Comparison of ENCODE assay signal across 15 mouse cellular contexts in genomic region chr8:70768231-70768776, GRCm38 (mm10). TPM values are rescaled to one million over a fixed set of nuclear protein-coding genes. Genes with fewer than 3 reads are reported as not detected.
DNase-seq lines count a peak whose midpoint lies in the region; ATAC-seq and TF ChIP-seq lines count a peak whose summit lies in the region.
"Had no signal": no experiment of that assay in that cellular context is flagged by ENCODE, and none has a peak within 500 bp of the region (broad histone marks: within the 10 kb centered on the region; RNA-seq: fewer than 3 reads in every experiment).

No protein-coding gene starts in this region.

- H3K4me1 ChIP-seq in bone marrow macrophage, adult 2 months (ENCODE audit: control insufficient read depth, insufficient read depth, low read length) = peaks cover 27% of the 10 kb centered on the region
- peaks cover 32% of the 10 kb centered on the region for H3K4me1 ChIP-seq in spleen, adult 2 months (ENCODE audit: control insufficient read depth, insufficient read depth, insufficient read length)
- H3K4me1 ChIP-seq in forebrain, embryonic 16.5 days (replicated peaks; ENCODE audit: control insufficient read depth, insufficient read depth, low read length) = peaks cover 24% of the 10 kb centered on the region

- H3K27ac ChIP-seq in layer of hippocampus, adult 2 months = 0 out of 2 replicates have a peak overlapping the region, but pooled peaks have one; percentile 10
- peak overlapping the region; percentile 76 for H3K27ac ChIP-seq in bone marrow macrophage, adult 2 months (ENCODE audit: insufficient read depth, low read depth, low read length)
- H3K27ac ChIP-seq in spleen, adult 2 months (ENCODE audit: insufficient read depth, low read length) = peak overlapping the region; percentile 90
- H3K27ac ChIP-seq in forebrain, embryonic 16.5 days (ENCODE audit: low read length) = no peak overlapping the region
- H3K27ac ChIP-seq: forebrain, embryonic 10.5 days; limb, embryonic 15.5 days had no signal

- intact Hi-C loops in left cerebral cortex, postnatal 25 days (cut with DNase I) = no loop called here

- no peaks in the 10 kb centered on the region for H3K27me3 ChIP-seq in spleen, adult 2 months (ENCODE audit: control insufficient read depth, insufficient read depth, low read length)
- H3K27me3 ChIP-seq in forebrain, embryonic 16.5 days (replicated peaks; ENCODE audit: control insufficient read depth, insufficient read depth, low read length) = no peaks in the 10 kb centered on the region
- H3K27me3 ChIP-seq: limb, embryonic 15.5 days had no signal

- H3K9me3 ChIP-seq in forebrain, embryonic 16.5 days (ENCODE audit: control insufficient read depth, low read length) = no peaks in the 10 kb centered on the region
- H3K9me3 ChIP-seq: forebrain, embryonic 10.5 days; limb, embryonic 15.5 days had no signal

- no peak for TF ChIP-seq POLR2A in bone marrow macrophage, adult 2 months (IDR thresholded peaks at IDR 0.05; ENCODE audit: borderline replicate concordance, low read depth, low read length)
- no peak for TF ChIP-seq POLR2A in spleen, adult 2 months (IDR thresholded peaks at IDR 0.05; ENCODE audit: low read depth, low read length)

- no peak overlapping the region for H3K4me2 ChIP-seq in forebrain, embryonic 16.5 days (ENCODE audit: low read length)
- H3K4me2 ChIP-seq: limb, embryonic 15.5 days had no signal

- ATAC-seq in forebrain, embryonic 16.5 days = no peak

- no peak for TF ChIP-seq CTCF in layer of hippocampus, adult 2 months (conservative IDR thresholded peaks at IDR 0.05)
- no peak for TF ChIP-seq CTCF in bone marrow macrophage, adult 2 months (IDR thresholded peaks at IDR 0.05; ENCODE audit: low read depth, low read length)
- TF ChIP-seq CTCF in spleen, adult 2 months (IDR thresholded peaks at IDR 0.05; ENCODE audit: extremely low read depth, insufficient read depth, insufficient read length, insufficient replicate concordance) = no peak

- no peak overlapping the region for H3K4me3 ChIP-seq in layer of hippocampus, adult 2 months
- no peak overlapping the region for H3K4me3 ChIP-seq in bone marrow macrophage, adult 2 months (ENCODE audit: insufficient read depth, low read length)
- H3K4me3 ChIP-seq in spleen, adult 2 months (ENCODE audit: extremely low read depth, insufficient read depth, insufficient read length) = peak overlapping the region; percentile 25; the same call in 1 of the 2 replicates
- no peak overlapping the region for H3K4me3 ChIP-seq in forebrain, embryonic 16.5 days (replicated peaks; ENCODE audit: low read length)
- H3K4me3 ChIP-seq: forebrain, embryonic 10.5 days; limb, embryonic 15.5 days; myocyte had no signal

- WGBS in spleen, adult 2 months = 55% methylated on average over 32 of the region's 32 CpGs
- 94% methylated on average over 32 of the region's 32 CpGs for WGBS in forebrain, embryonic 16.5 days

- H3K36me3 ChIP-seq in spleen, adult 2 months (ENCODE audit: control insufficient read depth, insufficient read depth, low read length) = peaks cover 11% of the 10 kb centered on the region
- peaks cover 34% of the 10 kb centered on the region for H3K36me3 ChIP-seq in forebrain, embryonic 16.5 days (ENCODE audit: control insufficient read depth, insufficient read depth)

- peak; percentile 20 to 32 for DNase-seq in cerebellum, adult 18-20 months
- DNase-seq in cerebellum, adult 8-10 months = no peak
- DNase-seq in layer of hippocampus, adult 2 months (ENCODE audit: low spot score in 2 of 2) = no peak
- DNase-seq in layer of hippocampus, adult 18-20 months (ENCODE audit: low spot score in 2 of 2) = no peak
- peak in 1 of 2 experiments; percentile 84 for DNase-seq in spleen, adult 2 months (ENCODE audit: low read depth in 1 of 2, low spot score in 2 of 2)
- DNase-seq in left cerebral cortex, postnatal 25 days (ENCODE audit: low spot score in 2 of 2) = no peak
- DNase-seq: gastrocnemius, postnatal 25 days; layer of hippocampus, postnatal 36 days had no signal

- no peak overlapping the region for H3K9ac ChIP-seq in forebrain, embryonic 16.5 days (replicated peaks; ENCODE audit: low read depth, low read length)
- H3K9ac ChIP-seq: limb, embryonic 15.5 days had no signal

RNA-seq across cellular contexts. Expression of gene Mpv17l2, which starts 7.6 kb away (rescaled TPM):
- total RNA-seq in layer of hippocampus, adult 2 months (2021) = 10 to 100 TPM; 36.5 to 42.7 TPM
- total RNA-seq in layer of hippocampus, adult 18-20 months (2021) = 10 to 100 TPM; 34.5 to 41.1 TPM
- 32.4 and 33.7 TPM in 2 replicates for polyA plus RNA-seq in bone marrow macrophage, adult 2 months (2012; ENCODE audit: insufficient read depth, insufficient read length, missing spikeins)
- polyA plus RNA-seq in spleen, adult 2 months (2012; rRNA removed) = 37.3 and 69.8 TPM in 2 replicates
- 10 to 100 TPM; 34.5 to 43.2 TPM for total RNA-seq in left cerebral cortex, postnatal 25 days (2021)
- polyA plus RNA-seq in forebrain, embryonic 16.5 days (2015; fragmentation: Nextera tagmentation; extraction: Ambion mirVana) = 49.3 and 49.8 TPM in 2 replicates

RNA-seq across cellular contexts. Expression of gene Pik3r2, which starts 8.2 kb away (rescaled TPM):
- 100 to 1,000 TPM; 160 to 169 TPM for total RNA-seq in layer of hippocampus, adult 2 months (2021)
- total RNA-seq in layer of hippocampus, adult 18-20 months (2021) = 100 to 1,000 TPM; 158 to 162 TPM
- 26.9 and 27.5 TPM in 2 replicates for polyA plus RNA-seq in bone marrow macrophage, adult 2 months (2012; ENCODE audit: insufficient read depth, insufficient read length, missing spikeins)
- polyA plus RNA-seq in spleen, adult 2 months (2012; rRNA removed) = 56.3 and 90.3 TPM in 2 replicates
- total RNA-seq in left cerebral cortex, postnatal 25 days (2021) = 100 to 1,000 TPM; 150 to 152 TPM
- 145 and 149 TPM in 2 replicates for polyA plus RNA-seq in forebrain, embryonic 16.5 days (2015; fragmentation: Nextera tagmentation; extraction: Ambion mirVana)

RNA-seq across cellular contexts. Expression of gene Rab3a, which starts 13.8 kb away (rescaled TPM):
- 100 to 1,000 TPM; 775 to 798 TPM for total RNA-seq in layer of hippocampus, adult 2 months (2021)
- 100 to 1,000 TPM; 814 to 823 TPM for total RNA-seq in layer of hippocampus, adult 18-20 months (2021)
- 7.9 and 9.4 TPM in 2 replicates for polyA plus RNA-seq in bone marrow macrophage, adult 2 months (2012; ENCODE audit: insufficient read depth, insufficient read length, missing spikeins)
- polyA plus RNA-seq in spleen, adult 2 months (2012; rRNA removed) = 12.1 and 17.7 TPM in 2 replicates
- 100 to 1,000 TPM; 830 to 904 TPM for total RNA-seq in left cerebral cortex, postnatal 25 days (2021)
- polyA plus RNA-seq in forebrain, embryonic 16.5 days (2015; fragmentation: Nextera tagmentation; extraction: Ambion mirVana) = 350 and 395 TPM in 2 replicates

RNA-seq across cellular contexts. Expression of gene Mast3, which starts 36.5 kb away (rescaled TPM):
- total RNA-seq in layer of hippocampus, adult 2 months (2021) = 100 to 1,000 TPM; 468 to 473 TPM
- total RNA-seq in layer of hippocampus, adult 18-20 months (2021) = 100 to 1,000 TPM; 439 to 476 TPM
- polyA plus RNA-seq in bone marrow macrophage, adult 2 months (2012; ENCODE audit: insufficient read depth, insufficient read length, missing spikeins) = 57.7 and 59.6 TPM in 2 replicates
- polyA plus RNA-seq in spleen, adult 2 months (2012; rRNA removed) = 175 and 297 TPM in 2 replicates
- 100 to 1,000 TPM; 298 to 350 TPM for total RNA-seq in left cerebral cortex, postnatal 25 days (2021)
- polyA plus RNA-seq in forebrain, embryonic 16.5 days (2015; fragmentation: Nextera tagmentation; extraction: Ambion mirVana) = 22.5 and 30.8 TPM in 2 replicates

RNA-seq across cellular contexts. Expression of gene Il12rb1, which starts 39.9 kb away (rescaled TPM):
- 1 to 10 TPM in 1 of 2 experiments, under 1 TPM in 1; 0.61 to 1.1 TPM for total RNA-seq in layer of hippocampus, adult 2 months (2021)
- total RNA-seq in layer of hippocampus, adult 18-20 months (2021) = 1 to 10 TPM in 1 of 2 experiments, under 1 TPM in 1; 0.97 to 1.7 TPM
- 0.20 TPM in 1 of 2 replicates, not detected in the other for polyA plus RNA-seq in bone marrow macrophage, adult 2 months (2012; ENCODE audit: insufficient read depth, insufficient read length, missing spikeins)
- polyA plus RNA-seq in spleen, adult 2 months (2012; rRNA removed) = 5.8 and 7.4 TPM in 2 replicates
- total RNA-seq in left cerebral cortex, postnatal 25 days (2021) = under 1 TPM; 0.80 to 0.83 TPM
- 0.08 and 0.09 TPM in 2 replicates for polyA plus RNA-seq in forebrain, embryonic 16.5 days (2015; fragmentation: Nextera tagmentation; extraction: Ambion mirVana)
- total RNA-seq: gastrocnemius, postnatal 25 days had no signal
- polyA plus RNA-seq: heart, postnatal 0 days; stomach, embryonic 14.5 days had no signal

Comparison
In these comparisons a context has a peak if more than half of its experiments do, and no peak if none do; other contexts are left out.
1. DNase-seq: peak in cerebellum, adult 18-20 months (2 of 2); none in cerebellum, adult 8-10 months (single experiment), layer of hippocampus, adult 2 months (0 of 2), layer of hippocampus, adult 18-20 months (0 of 2) and left cerebral cortex, postnatal 25 days (0 of 2).